Mouse (Mus musculus): ENCODE results near the gene Ccl12. TPM values are rescaled to one million over a fixed set of nuclear protein-coding genes. Genes with fewer than 3 reads are reported as not detected.

Ccl12 gene
- polyA plus RNA-seq, 1 experiment from 2014 or later: 3.8 TPM

DNA sequence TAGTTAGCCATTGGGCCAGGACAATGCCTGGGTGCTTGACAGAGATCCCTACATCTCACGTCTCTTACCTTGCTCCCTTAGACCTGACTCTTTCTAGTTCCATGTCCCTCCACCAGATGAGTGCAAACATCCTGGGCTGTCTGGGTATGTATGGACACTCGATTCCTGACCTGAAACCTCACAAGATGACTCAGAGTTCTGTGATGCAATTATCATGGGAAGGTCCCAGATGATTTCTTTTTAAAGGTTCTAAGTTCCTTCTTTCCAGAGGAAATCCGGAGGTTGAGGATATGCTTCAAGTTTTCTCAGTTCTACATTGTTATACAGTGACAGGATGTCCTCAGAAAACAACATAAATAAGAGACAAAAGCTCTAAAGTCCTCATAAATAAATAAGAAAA lies 20.8 kb upstream of the Ccl12 start:
- Histone ChIP-seq H3K4me3 (replicated peaks) (no peak overlapping the region), H3K9ac (no peak overlapping the region), H3K36me3 (no peaks in the 10 kb centered on the region), H3K27me3 (replicated peaks) (no peaks in the 10 kb centered on the region), H3K4me2 (no peak overlapping the region), H3K27ac (no peak overlapping the region), H3K9me3 (no peaks in the 10 kb centered on the region), H3K4me1 (no peaks in the 10 kb centered on the region)
- no peak for ATAC-seq (ENCODE audit: insufficient read depth, low FRiP score, low read depth)
- WGBS: 72% methylated on average over 3 of the region's 3 CpGs

DNA sequence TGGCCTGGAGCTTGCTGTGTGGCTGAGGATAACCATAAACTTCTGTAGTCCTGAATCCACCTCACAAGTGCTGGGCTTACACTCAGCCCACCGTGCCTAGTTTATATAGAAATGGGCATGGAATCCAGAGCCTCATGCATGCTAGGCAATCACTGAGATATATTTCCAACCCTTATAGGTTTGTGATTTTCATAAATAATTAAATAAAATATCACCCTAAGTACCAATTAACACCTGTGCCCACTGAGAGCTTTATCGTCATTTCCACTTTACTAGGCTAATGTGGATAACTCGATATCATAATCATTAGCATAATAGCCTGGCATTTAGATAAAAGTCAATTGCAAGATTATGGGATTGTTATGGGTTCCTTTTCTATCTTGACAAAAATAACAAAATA lies 17.3 kb upstream of the Ccl12 start:
- Histone ChIP-seq H3K4me2 (no peak overlapping the region), H3K4me3 (replicated peaks) (no peak overlapping the region), H3K9ac (no peak overlapping the region), H3K27me3 (replicated peaks) (no peaks in the 10 kb centered on the region), H3K4me1 (no peaks in the 10 kb centered on the region), H3K9me3 (no peaks in the 10 kb centered on the region), H3K27ac (no peak overlapping the region), H3K36me3 (no peaks in the 10 kb centered on the region)
- ATAC-seq (ENCODE audit: insufficient read depth, low FRiP score, low read depth): no peak
- WGBS: 89% methylated on average over 3 of the region's 3 CpGs

DNA sequence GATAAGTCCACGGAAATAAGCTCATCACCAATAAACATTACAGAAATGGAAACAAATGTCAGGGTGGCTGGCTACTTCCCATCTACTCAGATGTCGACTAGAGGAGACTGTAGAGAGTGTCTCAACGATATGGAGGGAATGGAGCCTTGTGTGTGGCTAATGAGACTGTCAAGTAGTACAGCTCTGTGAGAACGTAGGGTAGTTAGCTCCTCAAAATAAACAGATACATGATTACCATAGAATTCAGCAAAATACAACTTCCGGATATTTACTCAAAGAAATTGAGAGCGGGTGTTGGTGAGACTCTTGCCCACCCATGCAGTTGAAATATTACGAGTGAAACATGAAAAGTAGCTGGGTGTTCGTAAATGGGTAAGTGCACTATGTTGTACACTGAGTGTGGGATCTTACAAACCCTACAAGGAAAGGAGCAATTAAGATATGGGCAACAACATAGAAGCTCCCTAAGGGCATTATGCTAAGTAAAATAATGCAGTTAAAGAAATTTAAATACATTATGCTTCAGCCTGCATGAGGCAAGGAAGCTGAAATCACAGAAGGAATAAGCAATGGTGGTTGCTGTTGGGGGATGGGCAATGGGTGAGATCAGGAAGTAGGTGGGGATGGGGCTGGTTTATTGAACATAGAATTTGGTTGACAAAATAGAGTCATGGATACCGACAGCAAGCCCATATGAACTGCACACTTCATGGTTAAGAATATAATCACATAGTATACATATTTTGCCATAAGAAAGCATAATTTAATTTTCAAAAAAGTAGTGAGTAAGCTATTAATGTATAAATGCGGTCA lies 1.9 kb upstream of the Ccl12 start:
- Histone ChIP-seq H3K9me3 (no peaks in the 10 kb centered on the region), H3K4me1 (no peaks in the 10 kb centered on the region), H3K9ac (no peak overlapping the region), H3K4me2 (no peak overlapping the region), H3K27me3 (replicated peaks) (no peaks in the 10 kb centered on the region), H3K27ac (0 out of 2 replicates have a peak overlapping the region, but pooled peaks have one; percentile 8), H3K4me3 (replicated peaks) (no peak overlapping the region), H3K36me3 (no peaks in the 10 kb centered on the region)
- WGBS: 53% methylated on average over 10 of the region's 10 CpGs
- peak; percentile 66; the same call in 1 of the 2 replicates for ATAC-seq (ENCODE audit: insufficient read depth, low FRiP score, low read depth)

DNA sequence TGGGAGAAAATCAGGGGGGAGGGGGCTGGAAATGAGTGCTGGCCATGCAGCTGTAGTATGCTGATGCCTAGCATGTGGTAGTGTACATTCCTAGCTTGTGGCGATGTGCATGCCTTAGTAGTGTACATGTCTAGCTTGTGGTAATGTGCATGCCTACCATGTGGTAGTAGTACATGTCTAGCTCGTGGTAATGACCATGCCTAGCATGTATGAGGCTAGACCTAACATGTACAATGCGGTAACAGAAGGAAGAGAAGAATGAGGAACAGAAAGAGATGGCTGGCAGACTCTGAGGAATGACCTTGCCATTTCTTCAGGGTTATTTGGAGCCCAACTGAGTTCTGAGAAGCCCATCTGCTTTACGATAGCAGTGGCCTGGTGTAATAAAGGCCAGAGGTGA lies 558 bp upstream of the Ccl12 start:
- Histone ChIP-seq H3K9me3 (no peaks in the 10 kb centered on the region), H3K27ac (no peak overlapping the region), H3K4me3 (replicated peaks) (no peak overlapping the region), H3K9ac (no peak overlapping the region), H3K27me3 (replicated peaks) (no peaks in the 10 kb centered on the region), H3K36me3 (no peaks in the 10 kb centered on the region), H3K4me2 (no peak overlapping the region), H3K4me1 (no peaks in the 10 kb centered on the region)
- WGBS: 69% methylated on average over 4 of the region's 4 CpGs
- no peak for ATAC-seq (ENCODE audit: insufficient read depth, low FRiP score, low read depth)

DNA sequence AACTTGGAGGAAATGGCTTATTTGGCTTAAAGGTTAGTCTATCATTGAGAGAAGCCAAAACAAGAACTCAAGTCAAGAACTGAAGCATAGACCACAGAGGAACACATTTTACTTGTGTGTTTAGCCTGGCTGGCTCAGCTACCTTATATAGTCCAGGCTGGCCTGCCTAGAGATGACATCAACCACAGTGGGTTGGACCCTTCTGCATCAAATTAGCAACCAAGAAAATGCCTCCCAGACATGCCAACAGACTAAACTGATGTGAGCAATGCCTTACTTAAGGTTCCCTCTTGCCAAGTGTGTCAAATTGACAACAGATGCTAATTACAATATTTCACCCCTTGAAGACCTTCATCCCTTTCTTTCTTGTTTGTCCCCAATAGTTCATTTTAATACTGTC lies 8.0 kb downstream of the Ccl12 start:
- Histone ChIP-seq H3K9me3 (no peaks in the 10 kb centered on the region), H3K4me1 (no peaks in the 10 kb centered on the region), H3K4me3 (replicated peaks) (no peak overlapping the region), H3K27me3 (replicated peaks) (no peaks in the 10 kb centered on the region), H3K36me3 (no peaks in the 10 kb centered on the region), H3K4me2 (no peak overlapping the region), H3K27ac (no peak overlapping the region), H3K9ac (no peak overlapping the region)
- ATAC-seq (ENCODE audit: insufficient read depth, low FRiP score, low read depth): no peak

DNA sequence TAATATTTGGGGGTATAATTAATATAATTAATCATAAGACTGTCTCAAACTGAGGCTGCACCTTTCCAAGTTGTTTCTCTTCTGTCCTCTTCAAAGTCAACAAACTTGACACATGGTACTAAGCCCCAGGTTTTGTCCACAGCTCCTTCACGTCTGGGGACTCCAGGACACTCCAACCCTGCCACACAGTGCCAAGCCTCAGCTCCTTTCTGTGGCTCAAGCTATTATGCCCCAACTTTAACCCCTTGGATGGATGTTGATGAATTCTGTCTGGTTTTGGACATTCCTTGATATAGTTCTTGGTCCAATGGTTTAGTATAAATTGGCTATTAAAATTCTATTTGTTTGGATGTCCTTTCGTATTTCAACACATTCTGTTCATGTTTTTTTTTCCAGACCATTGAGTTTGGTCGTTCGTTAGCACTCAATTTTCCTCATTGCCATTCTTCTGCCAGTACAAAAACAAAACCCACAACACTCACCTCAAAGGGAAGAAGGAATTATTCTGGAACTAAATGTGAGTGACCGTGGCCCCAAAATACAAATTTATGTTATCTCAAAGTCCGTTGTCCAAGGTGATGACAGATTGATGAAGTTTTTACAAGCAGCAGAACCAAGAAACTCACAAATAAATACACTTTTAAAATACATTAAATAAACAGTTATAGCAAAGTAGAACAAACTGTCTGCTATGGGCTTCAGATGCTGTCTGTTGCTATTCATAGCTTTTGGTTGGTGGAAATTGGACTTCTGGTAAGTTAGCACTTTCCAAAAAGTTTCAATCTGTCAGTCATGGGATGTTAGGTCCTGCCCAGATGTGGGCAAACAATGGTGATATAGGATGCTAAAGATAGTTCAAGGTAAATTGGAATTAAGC lies 9.0 kb downstream of the Ccl12 start:
- Histone ChIP-seq H3K4me3 (replicated peaks) (no peak overlapping the region), H3K9me3 (no peaks in the 10 kb centered on the region), H3K36me3 (no peaks in the 10 kb centered on the region), H3K4me2 (no peak overlapping the region), H3K27ac (no peak overlapping the region), H3K4me1 (no peaks in the 10 kb centered on the region), H3K9ac (no peak overlapping the region), H3K27me3 (replicated peaks) (no peaks in the 10 kb centered on the region)
- 68% methylated on average over 6 of the region's 6 CpGs for WGBS
- no peak for ATAC-seq (ENCODE audit: insufficient read depth, low FRiP score, low read depth)

DNA sequence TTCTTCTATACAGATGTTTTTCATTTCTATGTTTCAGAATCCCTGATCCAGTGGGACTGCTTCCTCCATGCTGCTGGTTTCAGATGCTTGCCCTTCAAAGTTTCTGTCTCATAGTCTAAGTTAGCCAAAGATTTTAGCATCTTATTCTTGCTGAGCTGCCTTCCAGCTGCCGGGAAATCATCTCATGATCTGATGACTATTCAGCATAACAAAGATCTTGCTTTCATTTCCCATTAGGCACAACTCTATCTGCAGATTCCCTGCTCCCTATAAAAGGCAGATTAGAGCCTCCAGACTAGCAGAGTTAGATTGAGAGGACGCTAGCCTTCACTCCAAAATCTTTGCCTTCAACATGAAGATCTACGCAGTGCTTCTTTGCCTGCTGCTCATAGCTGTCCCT lies 13.2 kb downstream of the Ccl12 start, which contains the start of gene Ccl8:
Gene Ccl8, plus strand, starts transcription at position 301 of the 400 bp plus-strand sequence.
- Histone ChIP-seq H3K4me3 (replicated peaks) (no peak within 1 kb of the TSS), H3K4me2 (no peak within 1 kb of the TSS), H3K9ac (no peak within 1 kb of the TSS), H3K36me3 (no peaks in the 10 kb centered on the region), H3K27ac (no peak within 1 kb of the TSS), H3K27me3 (replicated peaks) (no peaks in the 10 kb centered on the region), H3K4me1 (no peaks in the 10 kb centered on the region), H3K9me3 (no peaks in the 10 kb centered on the region)
- no peak for ATAC-seq (ENCODE audit: insufficient read depth, low FRiP score, low read depth)
- WGBS: 86% methylated on average over 3 of the region's 3 CpGs

DNA sequence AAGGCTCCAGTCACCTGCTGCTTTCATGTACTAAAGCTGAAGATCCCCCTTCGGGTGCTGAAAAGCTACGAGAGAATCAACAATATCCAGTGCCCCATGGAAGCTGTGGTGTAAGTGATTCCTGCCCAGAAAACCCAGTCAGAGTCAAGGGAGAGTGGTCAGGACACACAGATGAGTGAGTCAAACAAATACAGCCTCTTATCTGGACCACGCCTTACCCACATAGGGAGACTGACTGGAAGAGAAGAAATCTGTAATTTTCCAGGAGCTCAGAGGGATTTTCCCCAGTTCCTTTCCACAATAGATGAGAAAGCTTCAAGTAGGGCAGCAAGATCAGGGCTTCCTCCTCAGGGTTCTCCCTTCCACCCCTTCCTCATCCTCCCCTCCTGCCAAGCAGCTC lies 14.4 kb downstream of the Ccl12 start:
- WGBS: 81% methylated on average over 3 of the region's 3 CpGs
- Histone ChIP-seq H3K36me3 (no peaks in the 10 kb centered on the region), H3K4me3 (replicated peaks) (no peak overlapping the region), H3K27ac (no peak overlapping the region), H3K9ac (no peak overlapping the region), H3K4me1 (no peaks in the 10 kb centered on the region), H3K4me2 (no peak overlapping the region), H3K27me3 (replicated peaks) (no peaks in the 10 kb centered on the region), H3K9me3 (no peaks in the 10 kb centered on the region)
- no peak for ATAC-seq (ENCODE audit: insufficient read depth, low FRiP score, low read depth)

DNA sequence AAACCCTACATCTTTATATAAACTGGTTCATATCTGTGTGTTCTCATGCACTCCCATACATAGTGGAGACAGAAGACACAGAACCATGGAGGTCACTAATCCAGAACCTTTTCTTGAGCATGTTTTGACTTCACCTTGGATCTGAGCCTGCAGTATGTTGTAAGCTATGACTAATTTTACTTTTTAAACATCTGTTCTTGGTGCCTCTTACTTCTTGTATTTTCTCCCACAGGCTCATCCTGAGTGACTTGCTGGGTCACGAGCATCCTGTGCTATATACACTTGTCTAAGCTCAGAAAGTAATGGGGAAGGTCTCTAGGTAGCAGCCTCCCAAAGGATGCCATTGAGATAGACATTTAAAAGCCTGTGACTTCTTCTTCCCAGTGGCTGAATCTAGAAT lies 31.3 kb downstream of the Ccl12 start:
- 64% methylated on average over 1 of the region's 1 CpGs for WGBS
- no peak overlapping the region for H3K4me2 ChIP-seq
- no peaks in the 10 kb centered on the region for H3K4me1 ChIP-seq
- ATAC-seq (ENCODE audit: insufficient read depth, low FRiP score, low read depth): no peak
- H3K27ac ChIP-seq: no peak overlapping the region
- H3K4me3 ChIP-seq (replicated peaks): no peak overlapping the region
- no peaks in the 10 kb centered on the region for H3K36me3 ChIP-seq
- H3K9me3 ChIP-seq: no peaks in the 10 kb centered on the region
- 0 out of 2 replicates have a peak, but pooled peaks cover 3% of the 10 kb centered on the region for H3K27me3 ChIP-seq (replicated peaks)
- H3K9ac ChIP-seq: no peak overlapping the region

DNA sequence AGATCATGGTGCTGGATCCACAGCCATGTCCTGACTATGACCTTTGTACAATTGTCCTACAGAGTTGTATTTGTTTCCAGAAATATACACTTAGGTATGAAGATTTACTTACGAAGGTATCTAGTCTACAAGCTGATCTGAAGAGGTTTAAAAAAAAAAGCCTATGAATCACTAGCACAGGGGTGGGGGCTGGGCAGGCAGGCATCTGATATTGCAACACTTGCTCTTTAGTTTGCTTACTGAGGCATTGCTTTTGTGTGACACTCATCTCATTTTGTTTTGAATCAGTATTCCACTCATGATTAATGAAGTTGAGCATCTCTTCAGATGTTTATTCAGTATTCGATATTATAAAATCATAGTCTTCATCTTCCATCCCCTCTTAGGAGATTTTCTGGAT lies 34.6 kb downstream of the Ccl12 start:
- H3K4me1 ChIP-seq: peaks cover 7% of the 10 kb centered on the region; the same call in 1 of the 2 replicates
- no peak overlapping the region for H3K27ac ChIP-seq
- H3K4me3 ChIP-seq (replicated peaks): no peak overlapping the region
- H3K9me3 ChIP-seq: no peaks in the 10 kb centered on the region
- no peak for ATAC-seq (ENCODE audit: insufficient read depth, low FRiP score, low read depth)
- no peak overlapping the region for H3K9ac ChIP-seq
- H3K36me3 ChIP-seq: no peaks in the 10 kb centered on the region
- 84% methylated on average over 2 of the region's 2 CpGs for WGBS
- no peak overlapping the region for H3K4me2 ChIP-seq
- H3K27me3 ChIP-seq (replicated peaks): 0 out of 2 replicates have a peak, but pooled peaks cover 3% of the 10 kb centered on the region

DNA sequence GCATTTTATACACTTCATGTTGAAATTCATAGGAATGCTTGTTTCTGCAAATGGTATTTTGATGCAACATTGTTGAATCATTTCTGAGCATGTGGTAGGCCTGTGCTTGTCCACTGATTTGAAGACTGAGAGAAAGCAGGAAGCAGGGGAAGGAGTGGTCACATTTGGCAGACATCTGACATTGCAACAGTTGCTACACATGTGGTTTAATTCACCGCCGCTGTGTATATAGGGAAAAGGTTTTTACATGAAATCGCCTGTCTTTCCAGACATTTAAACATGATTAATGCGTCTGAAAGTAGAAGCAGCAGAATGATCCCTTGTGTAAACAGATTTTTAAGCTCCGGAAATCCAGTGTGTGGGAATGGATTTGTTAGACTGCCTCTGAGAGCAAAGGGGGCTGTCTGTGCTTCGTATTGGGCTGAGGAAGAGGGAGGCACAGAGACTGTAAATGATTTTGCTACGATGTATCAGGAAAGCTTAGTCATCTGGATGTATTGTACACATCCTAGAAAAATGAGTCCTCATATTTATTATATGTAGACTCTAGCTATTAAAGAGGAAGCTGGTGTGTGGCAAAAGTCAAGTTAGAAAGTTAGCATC lies 37.9 kb downstream of the Ccl12 start:
- H3K4me3 ChIP-seq (replicated peaks): no peak overlapping the region
- no peaks in the 10 kb centered on the region for H3K27me3 ChIP-seq (replicated peaks)
- H3K4me2 ChIP-seq: no peak overlapping the region
- H3K27ac ChIP-seq: peak overlapping the region; percentile 68
- H3K9me3 ChIP-seq: no peaks in the 10 kb centered on the region
- H3K4me1 ChIP-seq: peaks cover 7% of the 10 kb centered on the region; the same call in 1 of the 2 replicates
- 24% methylated on average over 7 of the region's 7 CpGs for WGBS
- peak; percentile 66; the same call in 1 of the 2 replicates for ATAC-seq (ENCODE audit: insufficient read depth, low FRiP score, low read depth)
- H3K9ac ChIP-seq: no peak overlapping the region
- no peaks in the 10 kb centered on the region for H3K36me3 ChIP-seq
